Mouse (Mus musculus) liver, adult 2 months (tissue): ENCODE results near the gene Camkv.

Source experiments
- CTCF ChIP-seq: fragments of 200-500 bp; IDR thresholded peaks from 2 replicates; pipeline ENCODE4 v1.5.1; 2011; ENCODE audit warnings: low read depth, low read length, control low read depth
- POLR2A ChIP-seq: fragments of 200-500 bp; IDR thresholded peaks from 2 replicates; pipeline ENCODE4 v1.6.1; 2011; ENCODE audit warnings: low read length, control low read depth; ENCODE audit not compliant: insufficient read depth; ENCODE audit errors: extremely low read depth

- TF ChIP-seq POLR2A (no peak), CTCF (peak; percentile 38)
These were observed 34.4 kb upstream of the Camkv start for GRCm38 (mm10) chr9:107900840-107901626.
